Mouse (Mus musculus) left cerebral cortex, postnatal 4 days (tissue): ENCODE measurements around the gene Ctnnb1. TPM values are rescaled to one million over a fixed set of nuclear protein-coding genes. Genes with fewer than 3 reads are reported as not detected.

ENCODE experiments used
- DNase-seq: peaks from one replicate; pipeline ENCODE4 v3.0.0-alpha.2; 2022
- intact Hi-C: fragments of 180-260 bp; cut with DNase I; formaldehyde crosslinking; loops from one replicate; pipeline ENCODE4 v1.15.1; 2025
- total RNA-seq, 2 experiments: library from RNA; stranded (reverse); gene quantifications; 2 replicates each; pipeline ENCODE4 v1.2.3; 2021

Ctnnb1 gene
- total RNA-seq, 2 experiments from 2014 or later = 697 to 735 TPM

GRCm38 (mm10) chr9:120926126-120926525 lies 2.9 kb upstream of the Ctnnb1 start:
- intact Hi-C loops = no loop called here
- no peak for DNase-seq

GRCm38 (mm10) chr9:120926939-120927606 lies 1.9 kb upstream of the Ctnnb1 start:
- no peak for DNase-seq
- intact Hi-C loops = no loop called here

GRCm38 (mm10) chr9:120930021-120930420 lies 1.0 kb downstream of the Ctnnb1 start:
- DNase-seq = no peak
- intact Hi-C loops = loop anchor here (5.0 to 10.0 kb wide), 2 partner anchors 63 to 155 kb away; no protein-coding TSS in a partner anchor

- no peak for DNase-seq
- intact Hi-C loops = loop anchor here (5.0 to 10.0 kb wide), 2 partner anchors 64 to 156 kb away; no protein-coding TSS in a partner anchor
These were observed 1.8 kb downstream of the Ctnnb1 start for GRCm38 (mm10) chr9:120930811-120931210.

GRCm38 (mm10) chr9:120932371-120932770 lies 3.4 kb downstream of the Ctnnb1 start:
- intact Hi-C loops = loop anchor here (5.0 to 10.0 kb wide), 2 partner anchors 65 to 158 kb away; no protein-coding TSS in a partner anchor
- DNase-seq = no peak

GRCm38 (mm10) chr9:120932797-120933586 lies 4.0 kb downstream of the Ctnnb1 start:
- DNase-seq = peak; percentile 99
- intact Hi-C loops = loop anchor here (5.0 to 10.0 kb wide), 2 partner anchors 66 to 158 kb away; no protein-coding TSS in a partner anchor

GRCm38 (mm10) chr9:120933587-120933885 lies 4.5 kb downstream of the Ctnnb1 start:
- no peak for DNase-seq
- intact Hi-C loops = loop anchor here (5.0 to 10.0 kb wide), 2 partner anchors 66 to 159 kb away; no protein-coding TSS in a partner anchor

- intact Hi-C loops = loop anchor here (2.0 to 10.0 kb wide), 3 partner anchors 67 to 335 kb away; no protein-coding TSS in a partner anchor
- DNase-seq = peak; percentile 71
These were observed 5.1 kb downstream of the Ctnnb1 start for GRCm38 (mm10) chr9:120933886-120934758.

GRCm38 (mm10) chr9:120934821-120935633 lies 6.0 kb downstream of the Ctnnb1 start:
- intact Hi-C loops = loop anchor here (2.0 to 10.0 kb wide), 3 partner anchors 68 to 336 kb away; no protein-coding TSS in a partner anchor
- no peak for DNase-seq

- DNase-seq = no peak
- intact Hi-C loops = loop anchor here (2.0 to 10.0 kb wide), 2 partner anchors 161 to 337 kb away; no protein-coding TSS in a partner anchor
These were observed 6.6 kb downstream of the Ctnnb1 start for GRCm38 (mm10) chr9:120935634-120935922.

- peak; percentile 73 for DNase-seq
- intact Hi-C loops = loop anchor here (10.0 kb wide), 1 partner anchor 162 kb away; no protein-coding TSS in a partner anchor
These were observed 7.3 kb downstream of the Ctnnb1 start for GRCm38 (mm10) chr9:120936351-120936750.

GRCm38 (mm10) chr9:120940858-120941257 lies 11.8 kb downstream of the Ctnnb1 start:
- intact Hi-C loops = no loop called here
- DNase-seq = no peak

- no peak for DNase-seq
- intact Hi-C loops = no loop called here
These were observed 14.7 kb downstream of the Ctnnb1 start for GRCm38 (mm10) chr9:120943757-120944156.

- intact Hi-C loops = no loop called here
- no peak for DNase-seq
These were observed 15.2 kb downstream of the Ctnnb1 start for GRCm38 (mm10) chr9:120944211-120944610.

- intact Hi-C loops = no loop called here
- DNase-seq = no peak
These were observed 17.1 kb downstream of the Ctnnb1 start for GRCm38 (mm10) chr9:120946131-120946530.

- DNase-seq = no peak
- intact Hi-C loops = no loop called here
These were observed 19.8 kb downstream of the Ctnnb1 start for GRCm38 (mm10) chr9:120948832-120949231.

- intact Hi-C loops = no loop called here
- no peak for DNase-seq
These were observed 21.7 kb downstream of the Ctnnb1 start for GRCm38 (mm10) chr9:120950761-120951160.

- intact Hi-C loops = no loop called here
- DNase-seq = no peak
These were observed 22.9 kb downstream of the Ctnnb1 start for GRCm38 (mm10) chr9:120951947-120952346.

- no peak for DNase-seq
- intact Hi-C loops = no loop called here
These were observed 29.0 kb downstream of the Ctnnb1 start for GRCm38 (mm10) chr9:120958051-120958450.

- intact Hi-C loops = no loop called here
- DNase-seq = peak; percentile 39
These were observed 29.5 kb downstream of the Ctnnb1 start for GRCm38 (mm10) chr9:120958560-120958959.
